Mouse (Mus musculus): ENCODE results near the gene Mrpl53. TPM values are rescaled to one million over a fixed set of nuclear protein-coding genes. Genes with fewer than 3 reads are reported as not detected.

Mrpl53 gene
- polyA plus RNA-seq, 1 experiment = 29.5 TPM

DNA sequence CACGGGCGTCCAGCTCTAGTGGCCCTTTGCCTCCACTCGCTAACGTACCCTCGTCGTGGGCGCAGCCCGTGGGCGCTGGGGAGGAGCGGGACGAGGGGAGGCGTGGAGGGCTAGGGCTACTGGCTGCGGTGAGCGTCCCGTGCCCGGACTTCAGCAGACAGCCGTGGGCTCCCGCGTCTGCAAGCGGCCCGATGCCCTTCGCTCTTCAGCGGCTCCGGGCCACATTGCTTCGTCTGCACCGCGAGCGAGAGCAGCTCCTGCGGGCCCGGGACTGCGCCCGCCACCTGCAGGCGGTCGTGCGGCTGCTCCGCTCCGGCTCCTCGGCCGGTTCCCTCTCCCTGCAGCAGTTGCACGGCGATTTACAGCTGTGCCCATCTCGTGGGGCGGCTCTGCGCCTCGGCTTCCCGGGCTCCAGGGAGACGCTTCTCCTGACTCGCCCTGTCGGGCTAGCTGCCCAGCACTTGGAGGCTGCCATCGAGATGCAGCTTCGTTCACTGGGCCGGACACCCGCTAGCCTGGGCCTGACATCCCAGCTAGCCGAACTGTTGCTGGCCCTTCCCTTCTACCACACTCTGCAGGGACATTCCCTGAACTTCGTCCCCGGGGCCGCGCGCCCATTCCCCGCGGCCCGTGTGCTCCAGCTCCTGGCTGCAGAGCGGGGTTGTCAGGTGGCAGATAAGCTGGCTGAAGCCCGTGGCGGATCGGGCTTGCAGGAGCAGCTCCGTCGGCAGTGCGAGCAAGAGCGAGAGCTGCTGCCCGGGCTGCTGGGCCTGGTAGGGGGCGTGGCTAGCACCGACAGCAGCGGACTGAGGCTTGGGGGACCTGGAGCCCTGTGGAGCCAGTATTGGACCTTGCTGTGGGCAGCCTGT lies 6.9 kb upstream of the Mrpl53 start:
- Histone ChIP-seq H3K4me1 (ENCODE audit: control insufficient read depth, insufficient read depth, low read length) (no peaks in the 10 kb centered on the region), H3K4me3 (ENCODE audit: low read depth, low read length) (peak overlapping the region; percentile 87), H3K27ac (ENCODE audit: insufficient read depth, low read length) (no peak overlapping the region), H3K36me3 (ENCODE audit: control insufficient read depth, insufficient read depth, low read length, poor library complexity, severe bottlenecking) (no peaks in the 10 kb centered on the region), H3K9me3 (replicated peaks; ENCODE audit: control insufficient read depth, insufficient read depth, low read length, poor library complexity, severe bottlenecking) (no peaks in the 10 kb centered on the region), H3K9ac (ENCODE audit: low read depth, poor library complexity, severe bottlenecking) (peak overlapping the region; percentile 42), H3K27me3 (ENCODE audit: control insufficient read depth, insufficient read depth, low read length, poor library complexity, severe bottlenecking) (no peaks in the 10 kb centered on the region)
- TF ChIP-seq CTCF (IDR thresholded peaks at IDR 0.05; ENCODE audit: low read depth, low read length) = peak; percentile 9
- TF ChIP-seq POLR2A (IDR thresholded peaks at IDR 0.05; ENCODE audit: insufficient read depth, low read length) = no peak
- no peak for TF ChIP-seq EP300 (IDR thresholded peaks at IDR 0.05; ENCODE audit: insufficient read depth, low read depth, low read length)

DNA sequence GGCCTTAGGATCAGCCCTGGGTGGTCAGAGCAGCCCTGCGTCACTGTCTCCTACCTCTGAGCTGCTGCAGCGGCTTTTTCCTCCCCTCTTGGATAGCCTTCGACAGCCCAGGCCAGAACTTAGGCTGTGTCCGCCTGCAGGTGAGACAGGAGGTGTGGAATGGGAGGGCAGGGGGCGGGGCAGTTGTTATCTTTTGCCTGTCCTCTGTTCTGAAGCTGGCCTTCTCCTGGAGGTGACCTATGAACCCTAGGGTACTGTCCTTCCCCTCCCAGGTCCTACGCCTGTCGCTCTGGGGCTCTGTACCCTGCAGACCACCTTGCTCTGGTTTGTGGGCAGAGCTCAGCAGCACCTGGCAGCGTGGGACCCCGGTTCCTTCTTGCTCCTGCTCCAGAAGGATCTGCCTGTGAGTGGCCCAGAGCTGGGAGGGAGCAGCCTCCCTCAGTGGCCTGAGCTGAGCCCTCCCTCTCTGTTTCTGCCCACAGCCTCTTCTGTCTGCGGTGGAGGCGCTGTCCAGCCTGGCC lies 5.7 kb upstream of the Mrpl53 start:
- Histone ChIP-seq H3K9ac (ENCODE audit: low read depth, poor library complexity, severe bottlenecking) (no peak overlapping the region), H3K4me1 (ENCODE audit: control insufficient read depth, insufficient read depth, low read length) (no peaks in the 10 kb centered on the region), H3K27ac (ENCODE audit: insufficient read depth, low read length) (no peak overlapping the region), H3K27me3 (ENCODE audit: control insufficient read depth, insufficient read depth, low read length, poor library complexity, severe bottlenecking) (no peaks in the 10 kb centered on the region), H3K36me3 (ENCODE audit: control insufficient read depth, insufficient read depth, low read length, poor library complexity, severe bottlenecking) (no peaks in the 10 kb centered on the region), H3K9me3 (replicated peaks; ENCODE audit: control insufficient read depth, insufficient read depth, low read length, poor library complexity, severe bottlenecking) (no peaks in the 10 kb centered on the region), H3K4me3 (ENCODE audit: low read depth, low read length) (no peak overlapping the region)
- TF ChIP-seq POLR2A (IDR thresholded peaks at IDR 0.05; ENCODE audit: insufficient read depth, low read length) = no peak
- TF ChIP-seq EP300 (IDR thresholded peaks at IDR 0.05; ENCODE audit: insufficient read depth, low read depth, low read length) = no peak
- TF ChIP-seq CTCF (IDR thresholded peaks at IDR 0.05; ENCODE audit: low read depth, low read length) = no peak

DNA sequence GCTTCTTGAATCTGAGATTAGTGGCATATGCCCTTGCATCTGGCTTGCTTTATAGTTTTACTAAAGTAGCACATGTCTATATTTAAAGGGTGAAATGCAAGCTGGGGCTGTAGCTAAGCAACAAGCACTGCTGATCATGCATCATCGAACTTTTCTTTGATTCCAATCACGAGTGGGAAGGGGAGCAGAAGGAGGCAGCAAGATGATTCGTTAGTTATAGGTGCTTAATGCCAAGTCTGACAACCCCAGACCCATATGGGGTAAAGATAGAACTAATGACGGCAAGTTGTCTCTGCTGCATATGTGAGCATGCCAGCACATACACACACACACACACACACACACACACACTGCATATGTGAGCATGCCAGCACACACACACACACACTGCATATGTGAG lies 4.7 kb upstream of the Mrpl53 start:
- no peak overlapping the region for H3K4me3 ChIP-seq (ENCODE audit: low read depth, low read length)
- no peak overlapping the region for H3K27ac ChIP-seq (ENCODE audit: insufficient read depth, low read length)
- no peaks in the 10 kb centered on the region for H3K36me3 ChIP-seq (ENCODE audit: control insufficient read depth, insufficient read depth, low read length, poor library complexity, severe bottlenecking)

DNA sequence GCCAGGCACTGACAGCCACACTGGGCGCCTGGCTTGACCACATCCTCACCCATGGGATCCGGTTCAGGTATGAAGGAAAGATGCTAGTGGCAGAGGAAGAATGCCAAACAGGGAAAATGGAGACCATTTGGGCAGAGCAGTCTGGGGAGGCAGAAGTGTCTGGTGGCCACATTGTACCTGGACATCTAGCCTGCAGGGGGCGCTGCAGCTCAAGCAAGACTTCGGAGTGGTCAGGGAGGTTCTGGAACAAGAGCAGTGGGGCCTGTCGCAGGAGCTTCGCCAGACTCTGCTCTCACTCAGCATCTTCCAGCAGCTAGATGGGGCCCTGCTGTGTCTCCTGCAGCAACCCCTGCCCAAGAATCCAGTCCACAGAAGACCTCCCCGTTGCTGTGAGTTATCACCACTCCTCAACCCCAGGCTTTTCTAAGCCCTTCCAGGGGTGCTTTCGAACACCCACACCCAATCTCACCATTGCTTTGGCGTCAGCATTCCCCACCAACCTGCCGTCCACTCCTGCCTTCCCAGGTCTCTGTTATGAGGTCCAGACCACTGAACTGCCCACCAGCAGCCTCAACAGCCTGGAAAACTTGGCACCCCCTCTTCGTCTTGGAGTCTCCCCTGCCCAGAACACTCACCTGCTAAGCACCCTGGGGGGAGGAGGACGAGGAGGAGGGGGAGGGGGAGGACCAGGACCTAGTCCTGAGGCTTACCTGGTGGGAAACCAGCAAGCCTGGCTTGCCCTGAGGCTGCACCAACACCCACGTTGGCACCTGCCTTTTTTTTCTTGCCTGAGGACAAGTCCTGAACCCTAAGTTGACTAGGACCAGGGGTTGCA lies 1.1 kb upstream of the Mrpl53 start:
- Histone ChIP-seq H3K9me3 (replicated peaks; ENCODE audit: control insufficient read depth, insufficient read depth, low read length, poor library complexity, severe bottlenecking) (no peaks in the 10 kb centered on the region), H3K27me3 (ENCODE audit: control insufficient read depth, insufficient read depth, low read length, poor library complexity, severe bottlenecking) (no peaks in the 10 kb centered on the region), H3K4me3 (ENCODE audit: low read depth, low read length) (0 out of 2 replicates have a peak overlapping the region, but pooled peaks have one; percentile 11), H3K4me1 (ENCODE audit: control insufficient read depth, insufficient read depth, low read length) (no peaks in the 10 kb centered on the region), H3K36me3 (ENCODE audit: control insufficient read depth, insufficient read depth, low read length, poor library complexity, severe bottlenecking) (no peaks in the 10 kb centered on the region), H3K27ac (ENCODE audit: insufficient read depth, low read length) (no peak overlapping the region), H3K9ac (ENCODE audit: low read depth, poor library complexity, severe bottlenecking) (peak overlapping the region; percentile 68)
- peak; percentile 95 for TF ChIP-seq CTCF (IDR thresholded peaks at IDR 0.05; ENCODE audit: low read depth, low read length)
- no peak for TF ChIP-seq POLR2A (IDR thresholded peaks at IDR 0.05; ENCODE audit: insufficient read depth, low read length)

More for the DNA sequence above, 4.7 kb upstream of the Mrpl53 start:
- no peaks in the 10 kb centered on the region for H3K27me3 ChIP-seq (ENCODE audit: control insufficient read depth, insufficient read depth, low read length, poor library complexity, severe bottlenecking)
- H3K4me1 ChIP-seq (ENCODE audit: control insufficient read depth, insufficient read depth, low read length) = no peaks in the 10 kb centered on the region
- H3K9ac ChIP-seq (ENCODE audit: low read depth, poor library complexity, severe bottlenecking) = no peak overlapping the region
- TF ChIP-seq CTCF (IDR thresholded peaks at IDR 0.05; ENCODE audit: low read depth, low read length) = no peak
- TF ChIP-seq POLR2A (IDR thresholded peaks at IDR 0.05; ENCODE audit: insufficient read depth, low read length) = no peak
- no peak for TF ChIP-seq EP300 (IDR thresholded peaks at IDR 0.05; ENCODE audit: insufficient read depth, low read depth, low read length)
- no peaks in the 10 kb centered on the region for H3K9me3 ChIP-seq (replicated peaks; ENCODE audit: control insufficient read depth, insufficient read depth, low read length, poor library complexity, severe bottlenecking)

DNA sequence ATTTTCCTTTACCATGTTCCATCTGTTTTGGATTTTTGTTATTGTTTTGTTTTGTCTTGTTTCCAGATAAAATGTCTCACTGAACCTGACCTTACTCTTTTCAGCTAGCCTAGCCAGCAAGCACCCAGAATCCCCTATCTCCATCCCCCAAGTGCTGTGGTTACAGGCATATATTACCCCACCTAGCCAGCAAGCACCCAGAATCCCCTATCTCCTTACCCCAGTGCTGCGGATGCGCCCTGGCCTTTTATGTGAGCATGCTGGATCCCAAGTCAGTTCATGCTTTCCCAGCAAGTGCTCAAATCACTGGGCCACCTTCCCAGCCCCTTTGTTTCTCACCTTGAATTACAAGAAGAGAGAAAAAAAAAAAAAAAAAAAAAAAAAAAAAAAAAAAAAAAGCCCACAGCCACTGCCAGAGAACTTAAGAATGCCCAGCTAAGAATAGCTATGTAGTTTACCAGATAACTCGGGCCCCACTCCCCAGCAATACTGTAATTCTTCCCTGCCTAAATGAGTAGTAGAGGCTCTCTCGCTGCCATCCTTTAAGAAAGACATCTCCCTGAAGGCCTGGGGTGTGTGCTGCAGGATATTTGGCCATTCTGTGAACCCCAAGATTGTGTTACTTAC lies 2.8 kb downstream of the Mrpl53 start:
- no peak for TF ChIP-seq CTCF (IDR thresholded peaks at IDR 0.05; ENCODE audit: low read depth, low read length)
- TF ChIP-seq POLR2A (IDR thresholded peaks at IDR 0.05; ENCODE audit: insufficient read depth, low read length) = no peak
- no peak for TF ChIP-seq EP300 (IDR thresholded peaks at IDR 0.05; ENCODE audit: insufficient read depth, low read depth, low read length)
- no peak overlapping the region for H3K9ac ChIP-seq (ENCODE audit: low read depth, poor library complexity, severe bottlenecking)
- H3K27me3 ChIP-seq (ENCODE audit: control insufficient read depth, insufficient read depth, low read length, poor library complexity, severe bottlenecking) = no peaks in the 10 kb centered on the region
- H3K36me3 ChIP-seq (ENCODE audit: control insufficient read depth, insufficient read depth, low read length, poor library complexity, severe bottlenecking) = no peaks in the 10 kb centered on the region
- no peaks in the 10 kb centered on the region for H3K9me3 ChIP-seq (replicated peaks; ENCODE audit: control insufficient read depth, insufficient read depth, low read length, poor library complexity, severe bottlenecking)
- H3K4me1 ChIP-seq (ENCODE audit: control insufficient read depth, insufficient read depth, low read length) = no peaks in the 10 kb centered on the region
- no peak overlapping the region for H3K4me3 ChIP-seq (ENCODE audit: low read depth, low read length)
- H3K27ac ChIP-seq (ENCODE audit: insufficient read depth, low read length) = no peak overlapping the region
